Mouse (Mus musculus) forebrain, postnatal 0 days (tissue): ENCODE measurements around the gene Smoc1. TPM values are rescaled to one million over a fixed set of nuclear protein-coding genes. Genes with fewer than 3 reads are reported as not detected.

Experiments used
- ATAC-seq: fragments of 200-750 bp; cut with Nextera tagmentation; 2 replicates; pipeline ENCODE4 v1.8.0; 2017; ENCODE audit warnings: mild to moderate bottlenecking, moderate library complexity
- DNase-seq: peaks from one replicate; pipeline ENCODE4 v3.0.0-alpha.2; 2015
- H3K27ac ChIP-seq: fragments of 300-500 bp; sonication (generic); 2 replicates; pipeline ENCODE4 v1.5.1; 2014; ENCODE audit warnings: low read depth, mild to moderate bottlenecking, antibody characterized with exemption, low read length, moderate library complexity, mixed read lengths
- H3K27me3 ChIP-seq: fragments of 300-500 bp; sonication (generic); 2 replicates; pipeline ENCODE4 v1.6.1; 2014; ENCODE audit warnings: mild to moderate bottlenecking, low read length, mixed read lengths; ENCODE audit not compliant: insufficient read depth
- H3K36me3 ChIP-seq: fragments of 300-500 bp; sonication (generic); 2 replicates; pipeline ENCODE4 v1.6.1; 2014; ENCODE audit warnings: mild to moderate bottlenecking, moderate library complexity; ENCODE audit not compliant: insufficient read depth
- H3K4me1 ChIP-seq: fragments of 300-500 bp; sonication (generic); 2 replicates; pipeline ENCODE4 v1.6.1; 2014; ENCODE audit warnings: antibody characterized with exemption; ENCODE audit not compliant: insufficient read depth
- H3K4me2 ChIP-seq: fragments of 300-500 bp; sonication (generic); 2 replicates; pipeline ENCODE4 v1.6.1; 2014; ENCODE audit warnings: low read depth, mild to moderate bottlenecking, moderate library complexity
- H3K4me3 ChIP-seq: fragments of 300-500 bp; sonication (generic); 2 replicates; pipeline ENCODE4 v1.5.1; 2014; ENCODE audit warnings: low read depth, low read length, mixed read lengths
- H3K9ac ChIP-seq: fragments of 300-500 bp; sonication (generic); 2 replicates; pipeline ENCODE4 v1.6.1; 2014; ENCODE audit warnings: mild to moderate bottlenecking
- H3K9me3 ChIP-seq: fragments of 300-500 bp; sonication (generic); 2 replicates; pipeline ENCODE4 v1.6.1; 2016; ENCODE audit warnings: low read length
- CTCF ChIP-seq: sonication (generic); IDR thresholded peaks from 2 replicates; pipeline ENCODE4 v1.5.1; 2016; ENCODE audit warnings: antibody characterized with exemption, control low read depth, low read depth
- WGBS: fragments of 180-500 bp; shearing (Covaris S2); extraction: QIAGEN DNeasy Blood & Tissue Kit; methylation state at CpG from one replicate; pipeline ENCODE4 v1.1.7; 2014; 5-methylcytosine and 5-hydroxymethylcytosine counted together
- polyA plus RNA-seq: library from polyadenylated mRNA; unstranded; fragments of >200 nt; fragmentation: Nextera tagmentation; extraction: Ambion mirVana; gene quantifications from 2 replicates; pipeline ENCODE4 v1.2.1, GENCODE M21; 2015
- total RNA-seq: library from RNA; depleted of rRNA; stranded (reverse); fragments of >200 nt; gene quantifications from 2 replicates; pipeline ENCODE4 v1.2.3, GENCODE M21; 2014

Smoc1 gene
- total and polyA plus RNA-seq, 2 experiments from 2014 or later = 12.3 to 16.9 TPM

DNA sequence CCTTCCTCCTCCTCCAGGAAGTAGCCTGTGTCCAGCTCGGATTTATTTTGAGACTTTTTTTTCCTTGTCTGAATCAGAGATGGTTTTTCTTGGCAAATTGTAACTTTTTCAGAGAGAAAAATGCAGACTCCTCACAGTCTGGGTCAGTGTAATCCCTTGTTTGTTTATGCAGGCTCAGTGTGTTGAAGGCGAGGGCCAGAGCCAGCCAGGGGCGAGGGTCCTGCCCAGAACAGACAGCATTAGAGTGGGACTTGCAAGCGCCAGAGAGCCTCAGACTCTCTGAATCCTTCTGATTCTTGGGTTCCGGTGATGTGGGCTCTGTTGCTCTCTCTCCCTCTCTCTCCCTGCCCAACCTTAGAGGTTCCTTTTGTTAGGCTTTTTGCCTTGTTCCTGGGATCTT, 53.7 kb downstream of the Smoc1 start:
- no peak for TF ChIP-seq CTCF
- Histone ChIP-seq H3K36me3 (no peaks in the 10 kb centered on the region), H3K9ac (no peak overlapping the region), H3K4me1 (no peaks in the 10 kb centered on the region), H3K27ac (no peak overlapping the region), H3K4me2 (no peak overlapping the region), H3K27me3 (no peaks in the 10 kb centered on the region), H3K9me3 (0 out of 2 replicates have a peak, but pooled peaks cover 5% of the 10 kb centered on the region), H3K4me3 (no peak overlapping the region)
- DNase-seq (no peak), ATAC-seq (no peak)
- WGBS = 68% methylated on average over 5 of the region's 5 CpGs

DNA sequence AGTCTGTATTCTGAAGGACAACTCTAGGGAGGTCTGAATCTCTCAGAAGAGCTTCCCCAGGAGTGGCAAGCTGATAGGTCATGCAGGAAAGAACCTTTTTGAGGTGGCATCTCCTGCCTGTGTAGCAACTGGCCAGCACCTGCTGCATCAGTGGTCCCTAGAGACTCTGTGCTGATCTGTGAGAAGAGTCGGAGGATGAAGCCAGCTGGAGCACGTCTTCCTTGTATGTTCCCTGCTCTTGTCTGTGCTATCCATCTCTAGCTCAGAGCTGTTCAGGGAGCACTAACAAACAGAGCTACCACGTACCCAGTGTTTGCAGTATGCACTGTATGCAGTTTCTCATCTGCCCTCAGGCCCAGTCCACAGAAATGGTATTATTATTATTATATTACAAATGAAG, 54.4 kb downstream of the Smoc1 start:
- Histone ChIP-seq H3K4me2 (no peak overlapping the region), H3K36me3 (no peaks in the 10 kb centered on the region), H3K9ac (no peak overlapping the region), H3K4me3 (no peak overlapping the region), H3K27me3 (no peaks in the 10 kb centered on the region), H3K9me3 (0 out of 2 replicates have a peak, but pooled peaks cover 5% of the 10 kb centered on the region), H3K4me1 (no peaks in the 10 kb centered on the region), H3K27ac (no peak overlapping the region)
- 90% methylated on average over 3 of the region's 3 CpGs for WGBS
- ATAC-seq = no peak
- no peak for TF ChIP-seq CTCF
- no peak for DNase-seq

DNA sequence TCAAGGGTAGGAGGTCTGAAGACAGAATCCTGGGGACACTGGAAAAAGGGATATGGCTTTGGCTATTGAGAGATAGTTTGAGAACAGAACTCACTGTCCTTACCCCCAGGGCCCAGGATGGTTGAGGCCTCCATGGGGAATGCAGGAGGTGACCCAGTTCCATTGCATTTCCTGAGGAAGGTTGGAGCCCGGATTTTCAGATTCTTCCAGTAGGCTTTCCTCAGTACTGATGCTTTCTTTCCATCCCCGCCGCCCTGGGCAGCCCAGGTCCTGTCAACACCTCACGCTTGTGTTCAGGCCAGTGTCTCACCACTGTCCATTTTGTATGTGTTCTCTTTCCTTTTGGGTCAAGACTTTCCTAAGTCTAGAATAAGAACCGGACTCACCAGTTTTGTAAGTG, 56.5 kb downstream of the Smoc1 start:
- Histone ChIP-seq H3K36me3 (no peaks in the 10 kb centered on the region), H3K9me3 (0 out of 2 replicates have a peak, but pooled peaks cover 5% of the 10 kb centered on the region), H3K4me1 (no peaks in the 10 kb centered on the region), H3K27ac (no peak overlapping the region), H3K4me2 (no peak overlapping the region), H3K27me3 (no peaks in the 10 kb centered on the region), H3K9ac (no peak overlapping the region), H3K4me3 (no peak overlapping the region)
- no peak for TF ChIP-seq CTCF
- DNase-seq (no peak), ATAC-seq (no peak)
- 93% methylated on average over 5 of the region's 5 CpGs for WGBS

DNA sequence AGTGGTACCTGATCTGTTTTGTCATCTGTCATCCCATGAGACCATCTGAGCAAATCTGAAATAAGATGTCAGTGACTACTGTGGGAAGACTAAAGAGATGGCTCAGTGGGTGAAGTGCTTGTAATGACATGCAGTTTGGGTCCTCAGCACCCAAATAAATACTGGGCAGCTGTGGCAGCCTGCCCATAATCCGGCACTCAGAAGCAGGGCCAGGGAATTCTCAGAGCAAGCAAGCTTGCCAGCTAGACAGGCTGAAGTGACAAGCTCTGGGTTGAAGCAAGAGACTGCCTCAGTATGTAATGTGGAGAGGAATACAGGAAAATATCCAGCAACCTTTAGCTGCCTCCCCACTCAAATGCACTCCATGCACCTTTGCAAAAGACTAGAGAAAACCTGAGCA, 58.6 kb downstream of the Smoc1 start:
- ATAC-seq (peak; percentile 60), DNase-seq (peak; percentile 43)
- WGBS = 27% methylated on average over 1 of the region's 1 CpGs
- Histone ChIP-seq H3K27ac (no peak overlapping the region), H3K4me3 (no peak overlapping the region), H3K4me1 (no peaks in the 10 kb centered on the region), H3K9ac (no peak overlapping the region), H3K36me3 (no peaks in the 10 kb centered on the region), H3K27me3 (no peaks in the 10 kb centered on the region), H3K4me2 (no peak overlapping the region), H3K9me3 (no peaks in the 10 kb centered on the region)
- TF ChIP-seq CTCF = no peak

DNA sequence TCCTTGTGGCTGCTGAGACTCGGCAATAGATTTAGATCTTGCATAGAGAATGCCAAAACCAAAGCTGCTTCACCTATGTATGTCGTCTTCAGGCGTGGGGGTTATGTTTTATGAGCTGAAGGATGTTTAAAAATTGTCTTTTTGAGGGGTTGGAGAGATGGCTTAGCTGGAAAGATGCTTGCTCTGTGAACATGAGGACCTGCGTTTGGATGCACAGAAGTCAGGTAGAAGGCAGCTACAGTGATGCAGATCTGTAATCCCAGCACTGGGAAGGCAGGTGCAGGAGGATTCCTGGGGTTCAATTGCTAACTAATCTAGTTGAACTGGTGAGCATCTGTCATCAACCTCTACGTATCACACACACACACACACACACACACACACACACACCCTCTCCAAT, 61.5 kb downstream of the Smoc1 start:
- H3K36me3 ChIP-seq = no peaks in the 10 kb centered on the region
- DNase-seq (no peak), ATAC-seq (no peak)
- no peak overlapping the region for H3K4me3 ChIP-seq
- H3K4me1 ChIP-seq = no peaks in the 10 kb centered on the region
- H3K27me3 ChIP-seq = no peaks in the 10 kb centered on the region
- no peak overlapping the region for H3K4me2 ChIP-seq
- 85% methylated on average over 5 of the region's 5 CpGs for WGBS
- no peak for TF ChIP-seq CTCF
- no peak overlapping the region for H3K27ac ChIP-seq
- no peak overlapping the region for H3K9ac ChIP-seq
- H3K9me3 ChIP-seq = no peaks in the 10 kb centered on the region

DNA sequence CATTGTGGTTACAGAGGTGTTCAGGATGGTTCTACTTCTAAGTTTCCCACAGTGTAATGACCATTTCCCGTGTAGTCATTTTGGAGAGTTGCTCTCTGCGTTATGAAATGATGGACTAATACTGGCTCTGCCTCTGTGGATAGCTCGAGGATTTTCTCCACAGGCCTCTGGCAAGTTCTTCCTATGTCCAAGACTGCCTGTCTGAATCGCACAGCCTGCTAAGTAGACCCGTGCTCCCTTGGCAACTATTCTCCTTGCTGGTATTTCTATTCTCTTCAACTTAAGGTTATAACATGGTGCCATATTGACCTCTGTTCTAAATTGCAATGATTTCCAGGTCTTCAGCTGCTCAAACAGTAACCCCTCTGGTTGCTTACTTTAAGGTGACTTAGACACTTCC, 65.0 kb downstream of the Smoc1 start:
- Histone ChIP-seq H3K27ac (no peak overlapping the region), H3K4me1 (no peaks in the 10 kb centered on the region), H3K9me3 (no peaks in the 10 kb centered on the region), H3K4me3 (no peak overlapping the region), H3K4me2 (no peak overlapping the region), H3K27me3 (no peaks in the 10 kb centered on the region), H3K36me3 (no peaks in the 10 kb centered on the region), H3K9ac (no peak overlapping the region)
- DNase-seq (no peak), ATAC-seq (no peak)
- TF ChIP-seq CTCF = no peak
- WGBS = 85% methylated on average over 5 of the region's 5 CpGs

DNA sequence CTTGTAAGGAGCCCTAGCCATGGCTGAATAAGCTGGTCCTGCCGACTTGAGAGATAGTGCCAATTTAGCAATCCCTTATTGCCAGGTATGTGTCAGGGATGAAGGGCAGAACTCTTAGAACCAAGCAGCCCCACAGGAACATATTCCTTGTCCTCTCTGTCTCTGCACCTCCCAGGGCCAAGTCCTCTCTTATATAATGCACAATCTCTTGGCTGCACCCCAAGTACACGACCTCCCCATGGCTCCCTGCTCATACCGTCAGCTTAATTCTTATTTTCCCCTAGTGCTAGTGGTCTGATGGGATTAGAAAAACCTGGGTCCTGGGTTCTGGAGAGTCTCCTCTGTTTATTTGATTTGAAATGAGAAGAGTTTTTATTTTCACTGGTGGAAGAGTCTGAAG, 66.0 kb downstream of the Smoc1 start:
- no peak for ATAC-seq
- H3K4me2 ChIP-seq = no peak overlapping the region

DNA sequence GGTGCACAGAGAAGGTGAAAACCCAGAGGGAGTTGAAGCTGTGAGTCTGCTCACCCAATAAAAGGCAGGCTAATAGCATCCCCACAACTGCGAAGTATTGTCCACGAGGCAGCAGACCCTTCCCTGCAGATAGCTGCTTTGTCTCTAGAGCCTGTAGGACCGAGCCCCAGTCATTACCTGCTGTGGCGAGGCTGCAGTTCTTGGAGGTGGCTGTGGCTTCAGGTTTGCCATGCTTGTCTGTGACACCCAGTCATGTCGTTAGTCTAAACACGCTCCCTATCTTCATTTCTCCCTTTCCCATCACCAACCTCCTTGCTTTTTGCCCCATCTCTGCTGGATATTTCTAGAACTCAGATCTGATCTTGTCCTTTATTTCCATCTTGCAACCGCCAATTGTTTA, 66.6 kb downstream of the Smoc1 start:
- Histone ChIP-seq H3K27ac (no peak overlapping the region), H3K4me3 (no peak overlapping the region), H3K27me3 (no peaks in the 10 kb centered on the region), H3K4me1 (no peaks in the 10 kb centered on the region), H3K9me3 (no peaks in the 10 kb centered on the region), H3K9ac (no peak overlapping the region), H3K4me2 (no peak overlapping the region), H3K36me3 (no peaks in the 10 kb centered on the region)
- WGBS = 72% methylated on average over 7 of the region's 7 CpGs
- no peak for TF ChIP-seq CTCF
- ATAC-seq (no peak), DNase-seq (no peak)

More for the DNA sequence above, 66.0 kb downstream of the Smoc1 start:
- H3K9me3 ChIP-seq = no peaks in the 10 kb centered on the region
- no peaks in the 10 kb centered on the region for H3K27me3 ChIP-seq
- H3K4me1 ChIP-seq = no peaks in the 10 kb centered on the region
- no peaks in the 10 kb centered on the region for H3K36me3 ChIP-seq
- no peak for DNase-seq
- 70% methylated on average over 3 of the region's 3 CpGs for WGBS
- H3K9ac ChIP-seq = no peak overlapping the region
- H3K27ac ChIP-seq = no peak overlapping the region
- no peak for TF ChIP-seq CTCF
- no peak overlapping the region for H3K4me3 ChIP-seq
